Mouse (Mus musculus): ENCODE measurements around the gene Sprr2b.

DNA sequence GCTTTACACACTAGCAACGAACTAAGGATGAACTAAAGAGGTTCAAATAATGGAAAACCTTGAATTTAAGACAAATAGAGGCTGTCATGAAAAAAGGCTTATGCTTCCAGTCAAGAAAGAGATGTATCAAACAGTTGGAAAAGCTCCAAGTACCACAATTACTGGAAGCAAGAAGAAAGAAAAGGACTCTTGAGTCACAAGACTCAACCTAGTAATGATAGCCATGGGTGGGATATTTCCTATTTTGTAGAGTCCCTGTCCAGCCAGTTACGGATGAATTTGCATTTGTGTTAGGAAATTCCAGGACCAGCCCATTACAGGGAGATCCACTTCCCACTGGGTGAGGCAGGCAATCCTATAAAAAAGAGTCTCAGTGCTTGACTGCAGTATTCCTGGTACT lies at the start of gene Sprr2b:
- TF ChIP-seq POLR2A (IDR thresholded peaks at IDR 0.05; ENCODE audit: low read depth, low read length) (no peak), CTCF (IDR thresholded peaks at IDR 0.05; ENCODE audit: extremely low read depth, insufficient read depth, insufficient read length, insufficient replicate concordance) (no peak)

Measured in spleen, adult 2 months (tissue).